In the genomic region with DNA sequence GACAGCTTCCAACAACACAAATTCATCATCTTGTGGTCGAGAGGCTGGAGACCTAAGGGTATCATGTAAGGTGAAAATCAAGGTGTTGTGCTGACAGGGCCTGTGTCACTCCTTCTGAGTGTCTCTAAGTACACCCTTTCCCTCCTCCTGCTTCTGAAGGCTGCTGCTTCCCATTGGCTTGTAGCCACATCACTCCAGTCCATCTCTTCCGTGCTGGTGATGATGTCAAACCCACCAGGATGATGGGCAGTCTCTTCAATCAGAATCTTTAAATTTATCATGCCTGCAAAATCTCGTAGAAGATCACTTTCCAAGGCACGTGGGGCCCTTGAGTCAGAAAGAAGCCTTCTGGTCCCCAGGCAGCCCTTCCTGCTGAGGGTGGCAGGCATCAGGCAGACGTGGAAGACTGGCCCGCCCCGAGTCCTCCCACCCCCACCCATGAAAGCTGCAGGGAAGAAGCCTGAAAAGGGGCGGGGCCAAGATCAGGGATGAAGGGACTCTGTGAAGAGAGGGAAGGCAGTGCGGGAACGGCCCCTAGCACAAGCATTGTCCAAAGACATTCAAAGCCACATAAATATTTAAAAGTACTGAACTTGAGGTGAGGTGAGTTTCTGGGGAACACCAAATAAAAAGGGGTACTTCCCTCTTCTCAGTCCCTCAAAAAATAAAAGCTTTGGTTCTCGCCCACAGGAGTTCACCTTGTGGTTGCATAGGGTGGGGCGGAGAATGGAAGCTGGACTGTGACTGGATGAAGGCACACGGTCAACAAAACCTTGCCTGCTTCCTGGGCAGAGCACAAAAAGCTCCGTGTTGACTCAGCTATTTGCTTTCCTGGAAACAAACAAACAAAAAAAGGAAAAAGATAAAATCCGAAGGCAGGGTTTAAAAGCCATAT, we compare ENCODE assay signal across 8 mouse cellular contexts.
DNase-seq lines count a peak whose midpoint lies in the region; ATAC-seq lines count a peak whose summit lies in the region.

No protein-coding gene starts in this region.

- DNase-seq in ovary, postnatal 36 days (ENCODE audit: low spot score), result peak; percentile 20
- no peak for DNase-seq in ovary, postnatal 14 days (ENCODE audit: low spot score)
- DNase-seq in liver, embryonic 13.5 days, result no peak
- DNase-seq in cerebellum, adult 9-11 months, result no peak
- DNase-seq in left cerebral cortex, adult 11 months (ENCODE audit: low spot score), result no peak
- no peak for DNase-seq in layer of hippocampus, postnatal 10 days (ENCODE audit: low spot score in 2 of 2)

- H3K27ac ChIP-seq in hindbrain, embryonic 12.5 days, result peak overlapping the region; percentile 79
- H3K27ac ChIP-seq in liver, embryonic 13.5 days, result no peak overlapping the region
- peak overlapping the region; percentile 61 for H3K27ac ChIP-seq in stomach, embryonic 14.5 days (ENCODE audit: low read length)

- H3K36me3 ChIP-seq in hindbrain, embryonic 12.5 days, result no peaks in the 10 kb centered on the region
- no peaks in the 10 kb centered on the region for H3K36me3 ChIP-seq in liver, embryonic 13.5 days
- no peaks in the 10 kb centered on the region for H3K36me3 ChIP-seq in stomach, embryonic 14.5 days (ENCODE audit: control insufficient read depth, insufficient read depth, low read length)

- no peak overlapping the region for H3K4me3 ChIP-seq in hindbrain, embryonic 12.5 days
- H3K4me3 ChIP-seq in liver, embryonic 13.5 days (replicated peaks), result no peak overlapping the region
- no peak overlapping the region for H3K4me3 ChIP-seq in stomach, embryonic 14.5 days (ENCODE audit: low read depth, low read length)

- H3K9ac ChIP-seq in hindbrain, embryonic 12.5 days, result no peak overlapping the region
- no peak overlapping the region for H3K9ac ChIP-seq in liver, embryonic 13.5 days
- no peak overlapping the region for H3K9ac ChIP-seq in stomach, embryonic 14.5 days (replicated peaks; ENCODE audit: low read depth, low read length)

- H3K27me3 ChIP-seq in hindbrain, embryonic 12.5 days, result no peaks in the 10 kb centered on the region
- H3K27me3 ChIP-seq in liver, embryonic 13.5 days, result no peaks in the 10 kb centered on the region
- no peaks in the 10 kb centered on the region for H3K27me3 ChIP-seq in stomach, embryonic 14.5 days (ENCODE audit: control insufficient read depth, insufficient read depth, low read length)

- peak overlapping the region; percentile 28 for H3K4me2 ChIP-seq in hindbrain, embryonic 12.5 days (replicated peaks)
- H3K4me2 ChIP-seq in liver, embryonic 13.5 days, result peak overlapping the region; percentile 31; the same call in 1 of the 2 replicates
- H3K4me2 ChIP-seq in stomach, embryonic 14.5 days (replicated peaks; ENCODE audit: low read depth, low read length), result peak overlapping the region; percentile 28

- no peak; the same call in 1 of the 2 replicates for ATAC-seq in hindbrain, embryonic 12.5 days (ENCODE audit: low FRiP score)
- no peak for ATAC-seq in liver, embryonic 13.5 days (ENCODE audit: low read depth)
- peak; percentile 88 for ATAC-seq in stomach, embryonic 14.5 days (ENCODE audit: insufficient number of reproducible peaks, insufficient read depth, low FRiP score, low read depth)

- 26% methylated on average over 15 of the region's 15 CpGs for WGBS in hindbrain, embryonic 12.5 days
- WGBS in liver, embryonic 13.5 days (ENCODE audit: insufficient replicate concordance), result 27% methylated on average over 15 of the region's 15 CpGs
- 26% methylated on average over 15 of the region's 15 CpGs for WGBS in stomach, embryonic 14.5 days

- H3K4me1 ChIP-seq in hindbrain, embryonic 12.5 days, result peaks cover 36% of the 10 kb centered on the region
- H3K4me1 ChIP-seq in liver, embryonic 13.5 days (replicated peaks), result no peaks in the 10 kb centered on the region
- peaks cover 8% of the 10 kb centered on the region; the same call in 1 of the 2 replicates for H3K4me1 ChIP-seq in stomach, embryonic 14.5 days (ENCODE audit: control insufficient read depth, insufficient read depth, low read length)

- H3K9me3 ChIP-seq in hindbrain, embryonic 12.5 days (replicated peaks), result no peaks in the 10 kb centered on the region
- no peaks in the 10 kb centered on the region for H3K9me3 ChIP-seq in liver, embryonic 13.5 days (replicated peaks)
- H3K9me3 ChIP-seq in stomach, embryonic 14.5 days (ENCODE audit: control insufficient read depth, low read depth, low read length), result no peaks in the 10 kb centered on the region
